Mouse (Mus musculus): ENCODE results near the gene Vat1. TPM values are rescaled to one million over a fixed set of nuclear protein-coding genes. Genes with fewer than 3 reads are reported as not detected.
"Not testable (repeated sequence)": the region's sequence is repeated elsewhere in the genome, so short reads cannot be mapped to it uniquely, and the experiment has no call there.

Gene Vat1
- polyA plus RNA-seq, 1 experiment from 2014 or later = 47.6 TPM

- H3K27me3 ChIP-seq (ENCODE audit: control insufficient read depth, insufficient read depth, low read length) = no peaks in the 10 kb centered on the region
- no peak for ATAC-seq (ENCODE audit: insufficient number of reproducible peaks, insufficient read depth, low FRiP score, low read depth)
- H3K9me3 ChIP-seq (ENCODE audit: control insufficient read depth, low read depth, low read length) = no peaks in the 10 kb centered on the region
- H3K4me1 ChIP-seq (ENCODE audit: control insufficient read depth, insufficient read depth, low read length) = peaks cover 7% of the 10 kb centered on the region
- WGBS = 56% methylated on average over 7 of the region's 7 CpGs
- H3K9ac ChIP-seq (replicated peaks; ENCODE audit: low read depth, low read length) = no peak overlapping the region
- no peak overlapping the region for H3K4me3 ChIP-seq (ENCODE audit: low read depth, low read length)
- H3K4me2 ChIP-seq (replicated peaks; ENCODE audit: low read depth, low read length) = no peak overlapping the region
- no peak overlapping the region for H3K27ac ChIP-seq (ENCODE audit: low read length)
- H3K36me3 ChIP-seq (ENCODE audit: control insufficient read depth, insufficient read depth, low read length) = no peaks in the 10 kb centered on the region
These were observed 4.2 kb upstream of the Vat1 start for GRCm38 (mm10) chr11:101470206-101470605.

- 63% methylated on average over 4 of the region's 4 CpGs for WGBS
- H3K4me1 ChIP-seq (ENCODE audit: control insufficient read depth, insufficient read depth, low read length) = peaks cover 14% of the 10 kb centered on the region
These were observed 3.1 kb upstream of the Vat1 start for GRCm38 (mm10) chr11:101469155-101469554.

GRCm38 (mm10) chr11:101468731-101469130 lies 2.7 kb upstream of the Vat1 start:
- Histone ChIP-seq H3K27me3 (ENCODE audit: control insufficient read depth, insufficient read depth, low read length) (no peaks in the 10 kb centered on the region), H3K9me3 (ENCODE audit: control insufficient read depth, low read depth, low read length) (no peaks in the 10 kb centered on the region), H3K27ac (ENCODE audit: low read length) (no peak overlapping the region), H3K4me2 (replicated peaks; ENCODE audit: low read depth, low read length) (peak overlapping the region; percentile 96), H3K36me3 (ENCODE audit: control insufficient read depth, insufficient read depth, low read length) (no peaks in the 10 kb centered on the region), H3K9ac (replicated peaks; ENCODE audit: low read depth, low read length) (peak overlapping the region; percentile 61), H3K4me1 (ENCODE audit: control insufficient read depth, insufficient read depth, low read length) (peaks cover 18% of the 10 kb centered on the region), H3K4me3 (ENCODE audit: low read depth, low read length) (peak overlapping the region; percentile 71)
- 3% methylated on average over 13 of the region's 13 CpGs for WGBS
- no peak for ATAC-seq (ENCODE audit: insufficient number of reproducible peaks, insufficient read depth, low FRiP score, low read depth)

More at GRCm38 (mm10) chr11:101469155-101469554, 3.1 kb upstream of the Vat1 start:
- no peaks in the 10 kb centered on the region for H3K36me3 ChIP-seq (ENCODE audit: control insufficient read depth, insufficient read depth, low read length)
- H3K9ac ChIP-seq (replicated peaks; ENCODE audit: low read depth, low read length) = no peak overlapping the region
- no peaks in the 10 kb centered on the region for H3K27me3 ChIP-seq (ENCODE audit: control insufficient read depth, insufficient read depth, low read length)
- peak overlapping the region; percentile 71; the same call in 1 of the 2 replicates for H3K4me3 ChIP-seq (ENCODE audit: low read depth, low read length)
- peak overlapping the region; percentile 96 for H3K4me2 ChIP-seq (replicated peaks; ENCODE audit: low read depth, low read length)
- ATAC-seq (ENCODE audit: insufficient number of reproducible peaks, insufficient read depth, low FRiP score, low read depth) = no peak
- H3K27ac ChIP-seq (ENCODE audit: low read length) = no peak overlapping the region
- no peaks in the 10 kb centered on the region for H3K9me3 ChIP-seq (ENCODE audit: control insufficient read depth, low read depth, low read length)

GRCm38 (mm10) chr11:101468263-101468688 lies 2.2 kb upstream of the Vat1 start:
- H3K4me1 ChIP-seq (ENCODE audit: control insufficient read depth, insufficient read depth, low read length) = peaks cover 21% of the 10 kb centered on the region
- no peaks in the 10 kb centered on the region for H3K27me3 ChIP-seq (ENCODE audit: control insufficient read depth, insufficient read depth, low read length)
- 0 out of 2 replicates have a peak, but pooled peaks have one; percentile 3 for ATAC-seq (ENCODE audit: insufficient number of reproducible peaks, insufficient read depth, low FRiP score, low read depth)
- H3K9me3 ChIP-seq (ENCODE audit: control insufficient read depth, low read depth, low read length) = no peaks in the 10 kb centered on the region
- peak overlapping the region; percentile 33; the same call in 1 of the 2 replicates for H3K27ac ChIP-seq (ENCODE audit: low read length)
- H3K4me3 ChIP-seq (ENCODE audit: low read depth, low read length) = peak overlapping the region; percentile 71
- H3K36me3 ChIP-seq (ENCODE audit: control insufficient read depth, insufficient read depth, low read length) = no peaks in the 10 kb centered on the region
- peak overlapping the region; percentile 96 for H3K4me2 ChIP-seq (replicated peaks; ENCODE audit: low read depth, low read length)
- H3K9ac ChIP-seq (replicated peaks; ENCODE audit: low read depth, low read length) = peak overlapping the region; percentile 61
- WGBS = 1% methylated on average over 31 of the region's 31 CpGs

- Histone ChIP-seq H3K27ac (ENCODE audit: low read length) (peak overlapping the region; percentile 33; the same call in 1 of the 2 replicates), H3K4me2 (replicated peaks; ENCODE audit: low read depth, low read length) (peak overlapping the region; percentile 96), H3K9me3 (ENCODE audit: control insufficient read depth, low read depth, low read length) (no peaks in the 10 kb centered on the region), H3K9ac (replicated peaks; ENCODE audit: low read depth, low read length) (peak overlapping the region; percentile 61; the same call in 1 of the 2 replicates), H3K4me3 (ENCODE audit: low read depth, low read length) (peak overlapping the region; percentile 71), H3K4me1 (ENCODE audit: control insufficient read depth, insufficient read depth, low read length) (peaks cover 21% of the 10 kb centered on the region), H3K27me3 (ENCODE audit: control insufficient read depth, insufficient read depth, low read length) (no peaks in the 10 kb centered on the region), H3K36me3 (ENCODE audit: control insufficient read depth, insufficient read depth, low read length) (no peaks in the 10 kb centered on the region)
- ATAC-seq (ENCODE audit: insufficient number of reproducible peaks, insufficient read depth, low FRiP score, low read depth) = peak; percentile 82
- under 1% methylated on average over 50 of the region's 54 CpGs for WGBS
These were observed 1.6 kb upstream of the Vat1 start for GRCm38 (mm10) chr11:101467477-101468262.

- not testable (repeated sequence) for H3K9me3 ChIP-seq (ENCODE audit: control insufficient read depth, low read depth, low read length); H3K27me3 ChIP-seq (ENCODE audit: control insufficient read depth, insufficient read depth, low read length); H3K27ac ChIP-seq (ENCODE audit: low read length); ATAC-seq (ENCODE audit: insufficient number of reproducible peaks, insufficient read depth, low FRiP score, low read depth); H3K9ac ChIP-seq (replicated peaks; ENCODE audit: low read depth, low read length); H3K36me3 ChIP-seq (ENCODE audit: control insufficient read depth, insufficient read depth, low read length)
- Histone ChIP-seq H3K4me3 (ENCODE audit: low read depth, low read length) (peak overlapping the region; percentile 86), H3K4me2 (replicated peaks; ENCODE audit: low read depth, low read length) (peak overlapping the region; percentile 98), H3K4me1 (ENCODE audit: control insufficient read depth, insufficient read depth, low read length) (peaks cover 25% of the 10 kb centered on the region)
- 55% methylated on average over 5 of the region's 5 CpGs for WGBS
These were observed 521 bp upstream of the Vat1 start for GRCm38 (mm10) chr11:101466552-101466950.

- ATAC-seq (ENCODE audit: insufficient number of reproducible peaks, insufficient read depth, low FRiP score, low read depth) = peak; percentile 64
- under 1% methylated on average over 51 of the region's 51 CpGs for WGBS
- peak overlapping the region; percentile 98 for H3K4me2 ChIP-seq (replicated peaks; ENCODE audit: low read depth, low read length)
- H3K27ac ChIP-seq (ENCODE audit: low read length) = peak overlapping the region; percentile 86
- H3K9me3 ChIP-seq (ENCODE audit: control insufficient read depth, low read depth, low read length) = no peaks in the 10 kb centered on the region
- H3K27me3 ChIP-seq (ENCODE audit: control insufficient read depth, insufficient read depth, low read length) = no peaks in the 10 kb centered on the region
- H3K4me1 ChIP-seq (ENCODE audit: control insufficient read depth, insufficient read depth, low read length) = peaks cover 25% of the 10 kb centered on the region
- peak overlapping the region; percentile 86 for H3K4me3 ChIP-seq (ENCODE audit: low read depth, low read length)
- peaks cover 9% of the 10 kb centered on the region for H3K36me3 ChIP-seq (ENCODE audit: control insufficient read depth, insufficient read depth, low read length)
- peak overlapping the region; percentile 64 for H3K9ac ChIP-seq (replicated peaks; ENCODE audit: low read depth, low read length)
These were observed 745 bp downstream of the Vat1 start for GRCm38 (mm10) chr11:101465101-101465868.
